Mouse (Mus musculus) neural tube, embryonic 11.5 days (tissue): ENCODE measurements around the gene Clpb. TPM values are rescaled to one million over a fixed set of nuclear protein-coding genes. Genes with fewer than 3 reads are reported as not detected.

Experiments used
- ATAC-seq: fragments of 200-750 bp; cut with Nextera tagmentation; 2 replicates; pipeline ENCODE4 v1.8.0; 2017; ENCODE audit warnings: moderate number of reproducible peaks, mild to moderate bottlenecking, moderate TSS enrichment, moderate library complexity; ENCODE audit not compliant: insufficient read depth, low FRiP score, low TSS enrichment
- DNase-seq: peaks from one replicate; pipeline ENCODE4 v3.0.0-alpha.2; 2015; ENCODE audit warnings: low spot score
- H3K27ac ChIP-seq: fragments of 300-500 bp; sonication (generic); 2 replicates; pipeline ENCODE4 v1.5.1; 2014; ENCODE audit warnings: low read depth, mild to moderate bottlenecking, low read length
- H3K27me3 ChIP-seq: fragments of 300-500 bp; sonication (generic); 2 replicates; pipeline ENCODE4 v1.6.1; 2014; ENCODE audit warnings: mild to moderate bottlenecking, low read length, mixed read lengths; ENCODE audit not compliant: control insufficient read depth, insufficient read depth
- H3K36me3 ChIP-seq: fragments of 300-500 bp; sonication (generic); 2 replicates; pipeline ENCODE4 v1.6.1; 2014; ENCODE audit warnings: mild to moderate bottlenecking, low read length, moderate library complexity, mixed read lengths; ENCODE audit not compliant: control insufficient read depth, insufficient read depth
- H3K4me1 ChIP-seq: fragments of 300-500 bp; sonication (generic); 2 replicates; pipeline ENCODE4 v1.6.1; 2014; ENCODE audit warnings: low read length, mixed read lengths; ENCODE audit not compliant: control insufficient read depth, insufficient read depth
- H3K4me2 ChIP-seq: fragments of 300-500 bp; sonication (generic); 2 replicates; pipeline ENCODE4 v1.6.1; 2014; ENCODE audit warnings: low read depth, mild to moderate bottlenecking, moderate library complexity
- H3K4me3 ChIP-seq: fragments of 300-500 bp; sonication (generic); 2 replicates; pipeline ENCODE4 v1.5.1; 2014; ENCODE audit warnings: low read depth, low read length
- H3K9ac ChIP-seq: fragments of 300-500 bp; sonication (generic); 2 replicates; pipeline ENCODE4 v1.6.1; 2014; ENCODE audit warnings: mild to moderate bottlenecking, low read length
- H3K9me3 ChIP-seq: fragments of 300-500 bp; sonication (generic); 2 replicates; pipeline ENCODE4 v1.6.1; 2016; ENCODE audit warnings: low read length; ENCODE audit not compliant: control insufficient read depth
- WGBS: fragments of 180-500 bp; shearing (Covaris S2); extraction: QIAGEN DNeasy Blood & Tissue Kit; methylation state at CpG from one replicate; pipeline ENCODE4 v1.1.7; 2014; 5-methylcytosine and 5-hydroxymethylcytosine counted together
- polyA plus RNA-seq: library from polyadenylated mRNA; unstranded; fragments of >200 nt; fragmentation: Nextera tagmentation; extraction: Ambion mirVana; gene quantifications from 2 replicates; pipeline ENCODE4 v1.2.1, GENCODE M21; 2014

The Clpb gene
- polyA plus RNA-seq, 1 experiment from 2014 or later, result 41.4 TPM

DNA sequence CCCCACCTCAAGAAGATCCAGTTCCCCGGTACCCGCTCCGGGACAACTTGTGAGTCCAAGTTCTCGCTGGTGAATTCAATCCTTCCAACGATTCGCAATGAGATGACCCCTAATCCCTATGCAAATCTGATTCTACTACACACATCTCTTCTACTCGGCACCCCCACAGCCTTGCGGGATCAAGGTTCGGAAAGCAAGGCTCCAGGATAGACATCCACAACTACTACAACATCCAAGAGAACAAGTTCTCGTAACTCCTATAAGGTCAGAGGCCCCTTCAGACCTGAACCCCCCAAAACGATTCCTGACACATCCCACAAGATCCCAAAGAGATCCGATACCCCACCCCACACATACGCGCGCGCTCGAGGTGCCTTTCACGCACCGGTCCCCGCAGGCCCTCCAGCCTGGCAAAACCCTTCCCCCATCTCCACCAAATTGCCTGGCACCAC, 173.7 kb downstream of the Clpb start:
- WGBS, result under 1% methylated on average over 20 of the region's 20 CpGs
- no peak for ATAC-seq
- H3K4me1 ChIP-seq, result peaks cover 10% of the 10 kb centered on the region; the same call in 1 of the 2 replicates
- H3K36me3 ChIP-seq, result peaks cover 6% of the 10 kb centered on the region
- no peaks in the 10 kb centered on the region for H3K27me3 ChIP-seq
- no peaks in the 10 kb centered on the region for H3K9me3 ChIP-seq
- no peak for DNase-seq
- peak overlapping the region; percentile 95 for H3K9ac ChIP-seq
- H3K4me3 ChIP-seq, result peak overlapping the region; percentile 87
- H3K4me2 ChIP-seq, result peak overlapping the region; percentile 93
- peak overlapping the region; percentile 86 for H3K27ac ChIP-seq

GRCm38 (mm10) chr7:101837606-101838471, 174.4 kb downstream of the Clpb start, which contains the start of gene Inppl1:
Gene Inppl1 (minus strand): TSS chr7:101838229.
- no peaks in the 10 kb centered on the region for H3K27me3 ChIP-seq
- ATAC-seq (peak; percentile 72), DNase-seq (peak; percentile 86)
- H3K4me3 ChIP-seq, result peak within 1 kb of the TSS; percentile 87
- under 1% methylated on average over 64 of the region's 64 CpGs for WGBS
- H3K4me1 ChIP-seq, result peaks cover 10% of the 10 kb centered on the region; the same call in 1 of the 2 replicates
- peak within 1 kb of the TSS; percentile 95 for H3K9ac ChIP-seq
- H3K4me2 ChIP-seq, result peak within 1 kb of the TSS; percentile 93
- peak within 1 kb of the TSS; percentile 86 for H3K27ac ChIP-seq
- H3K9me3 ChIP-seq, result no peaks in the 10 kb centered on the region
- H3K36me3 ChIP-seq, result no peaks in the 10 kb centered on the region

DNA sequence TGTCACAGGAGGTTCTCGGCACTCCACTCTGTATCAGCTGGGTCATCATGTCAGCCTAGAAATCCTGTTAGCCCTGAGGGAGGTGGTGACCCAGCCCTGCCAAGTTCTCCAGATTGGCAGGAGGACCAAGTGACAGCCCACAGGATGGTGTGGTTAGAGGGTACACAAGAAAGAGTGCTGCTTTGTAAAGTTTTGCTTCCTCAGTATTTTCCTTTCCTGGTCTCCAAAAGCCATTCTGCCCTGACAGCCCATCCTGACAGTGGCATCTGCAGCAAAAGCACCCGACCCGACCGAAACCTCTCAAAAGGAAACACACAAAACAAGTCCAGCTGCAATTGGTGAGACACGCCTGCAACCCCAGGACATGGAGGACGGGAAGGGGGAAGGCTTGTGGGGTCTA, 180.8 kb downstream of the Clpb start:
- no peaks in the 10 kb centered on the region for H3K9me3 ChIP-seq
- no peaks in the 10 kb centered on the region for H3K36me3 ChIP-seq
- WGBS, result 61% methylated on average over 6 of the region's 6 CpGs
- ATAC-seq (no peak), DNase-seq (no peak)
- no peaks in the 10 kb centered on the region for H3K4me1 ChIP-seq
- no peaks in the 10 kb centered on the region for H3K27me3 ChIP-seq
- H3K9ac ChIP-seq, result no peak overlapping the region
- H3K4me3 ChIP-seq, result no peak overlapping the region
- H3K27ac ChIP-seq, result no peak overlapping the region
- no peak overlapping the region for H3K4me2 ChIP-seq

Other genes starting within 250 kb of the Clpb start
- gene Pde2a, start 241.9 kb upstream of the Clpb start, polyA plus RNA-seq, result 23.2 and 26.2 TPM in 2 replicates
- gene Art2b, start 78.0 kb upstream of the Clpb start, polyA plus RNA-seq, result not detected in 2 replicates
- 1.3 and 1.9 TPM in 2 replicates for gene Phox2a, start 154.7 kb downstream of the Clpb start, polyA plus RNA-seq
- gene Inppl1, start 174.6 kb downstream of the Clpb start, polyA plus RNA-seq, result 32.2 and 37.7 TPM in 2 replicates
- gene Folr2, start 193.6 kb downstream of the Clpb start, polyA plus RNA-seq, result 0.25 and 0.57 TPM in 2 replicates
- gene Anapc15, start 200.1 kb downstream of the Clpb start, polyA plus RNA-seq, result 79.9 and 87.3 TPM in 2 replicates
- gene Folr1, start 207.2 kb downstream of the Clpb start, polyA plus RNA-seq, result 0.49 and 0.91 TPM in 2 replicates
- gene Lamtor1, start 242.3 kb downstream of the Clpb start, polyA plus RNA-seq, result 134 and 144 TPM in 2 replicates
- gene Tomt, start 242.7 kb downstream of the Clpb start, polyA plus RNA-seq, result 0.53 and 1.0 TPM in 2 replicates